Mouse (Mus musculus): ENCODE data around the gene Cluap1.
"Not testable (repeated sequence)": the region's sequence is repeated elsewhere in the genome, so short reads cannot be mapped to it uniquely, and the experiment has no call there.

- TF ChIP-seq POLR2A (IDR thresholded peaks at IDR 0.05; ENCODE audit: control insufficient read depth, extremely low read depth, insufficient read depth, low read length, poor library complexity); CTCF (IDR thresholded peaks at IDR 0.05; ENCODE audit: borderline replicate concordance, control insufficient read depth, extremely low read depth, insufficient read depth, low read length, poor library complexity): not testable (repeated sequence)
These were observed 65.9 kb downstream of the Cluap1 start for GRCm38 (mm10) chr16:3974456-3974855.
